Mouse (Mus musculus) liver, embryonic 13.5 days (tissue): ENCODE results near the gene Flii. TPM values are rescaled to one million over a fixed set of nuclear protein-coding genes. Genes with fewer than 3 reads are reported as not detected.

Source experiments
- ATAC-seq: fragments of 200-750 bp; cut with Nextera tagmentation; 2 replicates; pipeline ENCODE4 v1.8.0; 2017; ENCODE audit warnings: low read depth, mild to moderate bottlenecking, moderate number of reproducible peaks, moderate library complexity
- DNase-seq: peaks from one replicate; pipeline ENCODE4 v3.0.0; 2022
- H3K27ac ChIP-seq: fragments of 300-500 bp; sonication (generic); 2 replicates; pipeline ENCODE4 v1.5.1; 2015; ENCODE audit warnings: moderate library complexity, mild to moderate bottlenecking, inconsistent platforms
- H3K27me3 ChIP-seq: fragments of 300-500 bp; sonication (generic); 2 replicates; pipeline ENCODE4 v1.6.1; 2015; ENCODE audit warnings: mild to moderate bottlenecking, inconsistent platforms
- H3K36me3 ChIP-seq: fragments of 300-500 bp; sonication (generic); 2 replicates; pipeline ENCODE4 v1.6.1; 2015; ENCODE audit warnings: mild to moderate bottlenecking, inconsistent platforms
- H3K4me1 ChIP-seq: fragments of 300-500 bp; sonication (generic); replicated peaks from 2 replicates; pipeline ENCODE4 v1.6.1; 2015; ENCODE audit warnings: inconsistent platforms
- H3K4me2 ChIP-seq: fragments of 300-500 bp; sonication (generic); 2 replicates; pipeline ENCODE4 v1.6.1; 2015; ENCODE audit warnings: inconsistent platforms, mild to moderate bottlenecking, moderate library complexity
- H3K4me3 ChIP-seq: fragments of 300-500 bp; sonication (generic); replicated peaks from 2 replicates; pipeline ENCODE4 v1.5.1; 2015; ENCODE audit warnings: mild to moderate bottlenecking, inconsistent platforms
- H3K9ac ChIP-seq: fragments of 300-500 bp; sonication (generic); 2 replicates; pipeline ENCODE4 v1.6.1; 2015; ENCODE audit warnings: mild to moderate bottlenecking, inconsistent platforms
- H3K9me3 ChIP-seq: fragments of 300-500 bp; sonication (generic); replicated peaks from 2 replicates; pipeline ENCODE4 v1.6.1; 2016; ENCODE audit warnings: inconsistent platforms
- WGBS: fragments of 180-500 bp; shearing (Covaris S2); methylation state at CpG from one replicate; pipeline ENCODE4 v1.1.7; 2015; ENCODE audit not compliant: insufficient replicate concordance; 5-methylcytosine and 5-hydroxymethylcytosine counted together
- polyA plus RNA-seq: library from polyadenylated mRNA; unstranded; fragments of >200 nt; fragmentation: Nextera tagmentation; extraction: Ambion mirVana; gene quantifications from 2 replicates; pipeline ENCODE4 v1.2.1, GENCODE M21; 2015

Flii gene
- polyA plus RNA-seq, 1 experiment from 2014 or later, result 25.2 TPM

- ATAC-seq (no peak), DNase-seq (no peak)
- H3K4me1 ChIP-seq, result peaks cover 9% of the 10 kb centered on the region; the same call in 1 of the 2 replicates
- 90% methylated on average over 5 of the region's 5 CpGs for WGBS
- H3K4me3 ChIP-seq, result no peak overlapping the region
- no peak overlapping the region for H3K27ac ChIP-seq
- no peaks in the 10 kb centered on the region for H3K9me3 ChIP-seq
- H3K27me3 ChIP-seq, result no peaks in the 10 kb centered on the region
- no peak overlapping the region for H3K9ac ChIP-seq
- peaks cover 100% of the 10 kb centered on the region for H3K36me3 ChIP-seq
- no peak overlapping the region for H3K4me2 ChIP-seq
Observed at GRCm38 (mm10) chr11:60715833-60716232, 11.2 kb downstream of the Flii start.

GRCm38 (mm10) chr11:60712639-60713255, 14.3 kb downstream of the Flii start:
- Histone ChIP-seq H3K27ac (no peak overlapping the region), H3K4me1 (no peaks in the 10 kb centered on the region), H3K27me3 (no peaks in the 10 kb centered on the region), H3K9me3 (no peaks in the 10 kb centered on the region), H3K4me2 (no peak overlapping the region), H3K36me3 (peaks cover 100% of the 10 kb centered on the region), H3K9ac (no peak overlapping the region), H3K4me3 (no peak overlapping the region)
- 83% methylated on average over 13 of the region's 13 CpGs for WGBS
- DNase-seq (no peak), ATAC-seq (no peak)

GRCm38 (mm10) chr11:60712040-60712439, 15.0 kb downstream of the Flii start:
- ATAC-seq (no peak), DNase-seq (no peak)
- Histone ChIP-seq H3K4me2 (no peak overlapping the region), H3K4me1 (no peaks in the 10 kb centered on the region), H3K27me3 (no peaks in the 10 kb centered on the region), H3K9ac (no peak overlapping the region), H3K36me3 (peaks cover 99% of the 10 kb centered on the region), H3K4me3 (no peak overlapping the region), H3K9me3 (no peaks in the 10 kb centered on the region), H3K27ac (no peak overlapping the region)
- WGBS, result 86% methylated on average over 18 of the region's 18 CpGs

- peaks cover 99% of the 10 kb centered on the region for H3K36me3 ChIP-seq
- no peaks in the 10 kb centered on the region for H3K27me3 ChIP-seq
- no peak overlapping the region for H3K4me3 ChIP-seq
- ATAC-seq, result no peak
- no peak for DNase-seq
- H3K4me2 ChIP-seq, result no peak overlapping the region
- H3K27ac ChIP-seq, result no peak overlapping the region
- no peaks in the 10 kb centered on the region for H3K9me3 ChIP-seq
- H3K4me1 ChIP-seq, result no peaks in the 10 kb centered on the region
- 89% methylated on average over 17 of the region's 17 CpGs for WGBS
- H3K9ac ChIP-seq, result no peak overlapping the region
Observed at GRCm38 (mm10) chr11:60711218-60711617, 15.8 kb downstream of the Flii start.

GRCm38 (mm10) chr11:60709481-60710465, 17.3 kb downstream of the Flii start:
- Histone ChIP-seq H3K36me3 (peaks cover 93% of the 10 kb centered on the region), H3K9me3 (no peaks in the 10 kb centered on the region), H3K9ac (no peak overlapping the region), H3K4me2 (no peak overlapping the region), H3K4me3 (no peak overlapping the region), H3K27me3 (no peaks in the 10 kb centered on the region), H3K4me1 (no peaks in the 10 kb centered on the region), H3K27ac (no peak overlapping the region)
- WGBS, result 87% methylated on average over 45 of the region's 45 CpGs
- DNase-seq (no peak), ATAC-seq (no peak)

- Histone ChIP-seq H3K27ac (no peak overlapping the region), H3K27me3 (no peaks in the 10 kb centered on the region), H3K4me2 (no peak overlapping the region), H3K36me3 (peaks cover 89% of the 10 kb centered on the region), H3K9ac (no peak overlapping the region), H3K4me3 (no peak overlapping the region), H3K9me3 (no peaks in the 10 kb centered on the region), H3K4me1 (no peaks in the 10 kb centered on the region)
- ATAC-seq (no peak), DNase-seq (no peak)
- WGBS, result 85% methylated on average over 10 of the region's 10 CpGs
Observed at GRCm38 (mm10) chr11:60708631-60709030, 18.4 kb downstream of the Flii start.

GRCm38 (mm10) chr11:60707672-60708071, 19.4 kb downstream of the Flii start:
- no peak for ATAC-seq
- Histone ChIP-seq H3K27ac (no peak overlapping the region), H3K4me2 (no peak overlapping the region), H3K9me3 (no peaks in the 10 kb centered on the region), H3K4me3 (no peak overlapping the region), H3K36me3 (peaks cover 79% of the 10 kb centered on the region), H3K27me3 (no peaks in the 10 kb centered on the region), H3K9ac (no peak overlapping the region), H3K4me1 (peaks cover 8% of the 10 kb centered on the region)
- DNase-seq, result no peak
- WGBS, result 71% methylated on average over 3 of the region's 3 CpGs

- ATAC-seq (no peak), DNase-seq (no peak)
- Histone ChIP-seq H3K4me1 (peaks cover 14% of the 10 kb centered on the region), H3K36me3 (peaks cover 71% of the 10 kb centered on the region), H3K27me3 (no peaks in the 10 kb centered on the region), H3K27ac (no peak overlapping the region), H3K4me2 (no peak overlapping the region), H3K4me3 (no peak overlapping the region), H3K9me3 (no peaks in the 10 kb centered on the region), H3K9ac (no peak overlapping the region)
- 83% methylated on average over 14 of the region's 14 CpGs for WGBS
Observed at GRCm38 (mm10) chr11:60706696-60707480, 20.2 kb downstream of the Flii start.

- H3K4me1 ChIP-seq, result peaks cover 21% of the 10 kb centered on the region
- H3K36me3 ChIP-seq, result peaks cover 63% of the 10 kb centered on the region
- H3K4me2 ChIP-seq, result no peak overlapping the region
- no peak overlapping the region for H3K27ac ChIP-seq
- WGBS, result 83% methylated on average over 7 of the region's 7 CpGs
- no peaks in the 10 kb centered on the region for H3K27me3 ChIP-seq
- DNase-seq (no peak), ATAC-seq (no peak)
- no peak overlapping the region for H3K4me3 ChIP-seq
- H3K9ac ChIP-seq, result no peak overlapping the region
- H3K9me3 ChIP-seq, result no peaks in the 10 kb centered on the region
Observed at GRCm38 (mm10) chr11:60706076-60706475, 21.0 kb downstream of the Flii start.

GRCm38 (mm10) chr11:60705255-60705654, 21.8 kb downstream of the Flii start:
- no peaks in the 10 kb centered on the region for H3K9me3 ChIP-seq
- H3K4me3 ChIP-seq, result no peak overlapping the region
- no peak overlapping the region for H3K4me2 ChIP-seq
- no peak overlapping the region for H3K27ac ChIP-seq
- no peak for DNase-seq
- ATAC-seq, result no peak
- H3K36me3 ChIP-seq, result peaks cover 55% of the 10 kb centered on the region
- H3K4me1 ChIP-seq, result peaks cover 29% of the 10 kb centered on the region
- H3K27me3 ChIP-seq, result no peaks in the 10 kb centered on the region
- 83% methylated on average over 3 of the region's 3 CpGs for WGBS
- no peak overlapping the region for H3K9ac ChIP-seq
